Mouse (Mus musculus) spleen, adult 2 months (tissue): ENCODE measurements at regions not wholly inside any gene's neighbourhood (a gene's known extent, or its start where the extent isn't known, plus 50 kb on each side); places are given as distances from the start of the nearest gene placed in this dataset.

Experiments used
- CTCF ChIP-seq: fragments of 200-500 bp; IDR thresholded peaks from 2 replicates; pipeline ENCODE4 v1.5.1; 2011; ENCODE audit warnings: mild to moderate bottlenecking, inconsistent platforms; ENCODE audit not compliant: insufficient read depth, insufficient read length, insufficient replicate concordance; ENCODE audit errors: extremely low read depth
- POLR2A ChIP-seq: fragments of 200-500 bp; IDR thresholded peaks from 2 replicates; pipeline ENCODE4 v1.6.1; 2011; ENCODE audit warnings: low read depth, low read length, inconsistent platforms

DNA sequence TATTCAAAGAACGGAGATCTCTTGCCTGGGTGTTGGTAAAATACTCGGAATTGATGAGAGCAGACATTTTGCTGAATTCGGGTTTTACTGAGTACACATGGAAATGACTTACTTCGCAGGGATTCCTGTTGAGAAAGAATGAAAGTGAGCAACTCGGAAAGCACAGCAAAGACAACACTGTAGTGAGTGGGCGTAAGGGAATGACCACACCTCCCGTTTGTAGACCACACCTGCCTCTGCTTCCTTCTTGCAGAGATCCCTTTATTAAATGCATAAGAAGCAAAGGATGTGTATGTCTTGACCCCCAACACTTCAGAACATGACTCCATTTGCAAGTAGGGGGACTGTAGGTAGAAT lies 67.4 kb upstream of the Ccnd2 start:
- no peak for TF ChIP-seq CTCF
- TF ChIP-seq POLR2A = no peak
